Mouse (Mus musculus) cerebellum, adult 18-20 months (tissue): Measurements from ENCODE around the gene Trhde.
A peak's percentile ranks its signal among the peaks of the same experiment; 100 is the strongest.

Experiments used
- DNase-seq, 2 experiments: peaks; one replicate each; pipeline ENCODE4 v3.0.0; 2021

Trhde gene

GRCm38 (mm10) chr10:114802161-114802651, at the start of gene Trhde:
Gene Trhde, minus strand, starts transcription at chr10:114802307.
- DNase-seq = peak in 1 of 2 experiments; percentile 61

GRCm38 (mm10) chr10:114841966-114842365, 39.9 kb upstream of the Trhde start:
- DNase-seq = no peak

GRCm38 (mm10) chr10:114841440-114841839, 39.3 kb upstream of the Trhde start:
- DNase-seq = no peak

GRCm38 (mm10) chr10:114831313-114831712, 29.2 kb upstream of the Trhde start:
- DNase-seq = no peak

GRCm38 (mm10) chr10:114808799-114809198, 6.7 kb upstream of the Trhde start:
- DNase-seq = no peak

- peak; percentile 64 to 76 for DNase-seq
Measured at GRCm38 (mm10) chr10:114805884-114806283, 3.8 kb upstream of the Trhde start.

GRCm38 (mm10) chr10:114801457-114802160, 498 bp downstream of the Trhde start:
- DNase-seq = peak; percentile 70 to 81

- DNase-seq = peak; percentile 74 to 77
Measured at GRCm38 (mm10) chr10:114800331-114801304, 1.5 kb downstream of the Trhde start.

GRCm38 (mm10) chr10:114799481-114799880, 2.6 kb downstream of the Trhde start:
- DNase-seq = no peak

- peak; percentile 18 to 34 for DNase-seq
Measured at GRCm38 (mm10) chr10:114798788-114799187, 3.3 kb downstream of the Trhde start.

GRCm38 (mm10) chr10:114798218-114798617, 3.9 kb downstream of the Trhde start:
- DNase-seq = no peak

- DNase-seq = no peak
Measured at GRCm38 (mm10) chr10:114797664-114798063, 4.4 kb downstream of the Trhde start.

- DNase-seq = peak in 1 of 2 experiments; percentile 29
Measured at GRCm38 (mm10) chr10:114796872-114797271, 5.2 kb downstream of the Trhde start.

- peak; percentile 39 to 47 for DNase-seq
Measured at GRCm38 (mm10) chr10:114794214-114794613, 7.9 kb downstream of the Trhde start.

- no peak for DNase-seq
Measured at GRCm38 (mm10) chr10:114765914-114766313, 36.2 kb downstream of the Trhde start.

GRCm38 (mm10) chr10:114762125-114762524, 40.0 kb downstream of the Trhde start:
- DNase-seq = no peak

- DNase-seq = no peak
Measured at GRCm38 (mm10) chr10:114759240-114759639, 42.9 kb downstream of the Trhde start.

GRCm38 (mm10) chr10:114758614-114759013, 43.5 kb downstream of the Trhde start:
- DNase-seq = no peak

- DNase-seq = no peak
Measured at GRCm38 (mm10) chr10:114742755-114743705, 59.1 kb downstream of the Trhde start.

GRCm38 (mm10) chr10:114739916-114740315, 62.2 kb downstream of the Trhde start:
- peak; percentile 39 to 52 for DNase-seq

- no peak for DNase-seq
Measured at GRCm38 (mm10) chr10:114737581-114737980, 64.5 kb downstream of the Trhde start.

- peak; percentile 39 to 40 for DNase-seq
Measured at GRCm38 (mm10) chr10:114736377-114736776, 65.7 kb downstream of the Trhde start.
